Mouse (Mus musculus) erythroid progenitor cell, adult 5-6 weeks (primary cell): ENCODE measurements around the gene Flt4. TPM values are rescaled to one million over a fixed set of nuclear protein-coding genes. Genes with fewer than 3 reads are reported as not detected.

Experiments used
- ATAC-seq: replicated peaks from 2 replicates; pipeline ENCODE4 v1.8.0; 2016; ENCODE audit warnings: moderate number of reproducible peaks, mild to moderate bottlenecking, moderate TSS enrichment, inconsistent platforms; ENCODE audit not compliant: poor library complexity, low FRiP score, severe bottlenecking
- total RNA-seq, 2 experiments: library from RNA; stranded (forward) in 1 of 2; stranded (reverse) in 1 of 2; fragments of 150-400 nt in 1 of 2; fragments of 186-747, 209-891 nt in 1 of 2; gene quantifications; 2 replicates each; pipeline versions ENCODE4 v1.2.3 to v1.2.4; 2015 to 2017; ENCODE audit warnings: low replicate concordance in 2 of 2

The Flt4 gene
- total RNA-seq, 2 experiments from 2014 or later = not detected

- no peak for ATAC-seq
Observed at GRCm38 (mm10) chr11:49684237-49684973, 75.3 kb downstream of the Flt4 start.

- no peak for ATAC-seq
Observed at GRCm38 (mm10) chr11:49695013-49695412, 86.0 kb downstream of the Flt4 start.

- ATAC-seq = no peak
Observed at GRCm38 (mm10) chr11:49695695-49696094, 86.6 kb downstream of the Flt4 start.

DNA sequence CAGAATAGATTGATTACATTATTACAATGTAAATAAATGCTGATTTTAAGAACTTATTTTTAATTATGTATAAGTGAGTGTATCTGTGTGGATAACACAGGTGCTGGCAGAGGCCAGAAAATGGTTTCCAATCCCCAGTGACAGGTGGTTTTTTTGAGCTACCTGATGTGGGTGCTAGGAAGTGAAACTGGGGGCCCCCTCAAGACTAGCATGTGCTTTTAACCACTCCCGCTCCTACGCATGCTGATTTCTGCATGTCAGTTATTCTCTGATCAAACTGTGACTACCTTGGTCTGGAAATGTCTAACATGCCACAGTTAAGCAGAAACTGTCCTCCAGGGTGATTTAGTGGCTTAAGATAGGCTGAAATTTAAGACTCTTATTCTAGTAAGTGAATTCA, 87.4 kb downstream of the Flt4 start:
- no peak for ATAC-seq

GRCm38 (mm10) chr11:49697779-49698178, 88.7 kb downstream of the Flt4 start:
- no peak for ATAC-seq

- ATAC-seq = no peak
Observed at GRCm38 (mm10) chr11:49699079-49699478, 90.0 kb downstream of the Flt4 start.

GRCm38 (mm10) chr11:49702014-49702413, 93.0 kb downstream of the Flt4 start:
- ATAC-seq = no peak

Other genes starting within 250 kb of the Flt4 start
- not detected in 2 replicates for gene Olfr1389, start 186.2 kb upstream of the Flt4 start, total RNA-seq (2015; ENCODE audit: low replicate concordance)
- gene Olfr1389, start 186.2 kb upstream of the Flt4 start, total RNA-seq (2017; ENCODE audit: low replicate concordance) = not detected in 2 replicates
- gene Olfr1388, start 172.6 kb upstream of the Flt4 start, total RNA-seq (2015; ENCODE audit: low replicate concordance) = 1.8 TPM in 1 of 2 replicates, not detected in the other
- 2.7 and 7.3 TPM in 2 replicates for gene Olfr1388, start 172.6 kb upstream of the Flt4 start, total RNA-seq (2017; ENCODE audit: low replicate concordance)
- gene Olfr1387, start 153.9 kb upstream of the Flt4 start, total RNA-seq (2015; ENCODE audit: low replicate concordance) = not detected in 2 replicates
- not detected in 2 replicates for gene Olfr1387, start 153.9 kb upstream of the Flt4 start, total RNA-seq (2017; ENCODE audit: low replicate concordance)
- not detected in 2 replicates for gene Olfr1386, start 144.2 kb upstream of the Flt4 start, total RNA-seq (2015; ENCODE audit: low replicate concordance)
- not detected in 2 replicates for gene Olfr1386, start 144.2 kb upstream of the Flt4 start, total RNA-seq (2017; ENCODE audit: low replicate concordance)
- not detected in 2 replicates for gene Olfr1385, start 120.2 kb upstream of the Flt4 start, total RNA-seq (2015; ENCODE audit: low replicate concordance)
- not detected in 2 replicates for gene Olfr1385, start 120.2 kb upstream of the Flt4 start, total RNA-seq (2017; ENCODE audit: low replicate concordance)
- not detected in 2 replicates for gene Olfr1384, start 102.5 kb upstream of the Flt4 start, total RNA-seq (2015; ENCODE audit: low replicate concordance)
- gene Olfr1384, start 102.5 kb upstream of the Flt4 start, total RNA-seq (2017; ENCODE audit: low replicate concordance) = not detected in 2 replicates
- not detected in 2 replicates for gene Olfr1383, start 89.6 kb upstream of the Flt4 start, total RNA-seq (2015; ENCODE audit: low replicate concordance)
- gene Olfr1383, start 89.6 kb upstream of the Flt4 start, total RNA-seq (2017; ENCODE audit: low replicate concordance) = not detected in 2 replicates
- not detected in 2 replicates for gene Olfr1382, start 81.0 kb upstream of the Flt4 start, total RNA-seq (2015; ENCODE audit: low replicate concordance)
- not detected in 2 replicates for gene Olfr1382, start 81.0 kb upstream of the Flt4 start, total RNA-seq (2017; ENCODE audit: low replicate concordance)
- gene Olfr1381, start 65.8 kb upstream of the Flt4 start, total RNA-seq (2015; ENCODE audit: low replicate concordance) = not detected in 2 replicates
- gene Olfr1381, start 65.8 kb upstream of the Flt4 start, total RNA-seq (2017; ENCODE audit: low replicate concordance) = not detected in 2 replicates
- not detected in 2 replicates for gene Olfr1380, start 52.4 kb upstream of the Flt4 start, total RNA-seq (2015; ENCODE audit: low replicate concordance)
- gene Olfr1380, start 52.4 kb upstream of the Flt4 start, total RNA-seq (2017; ENCODE audit: low replicate concordance) = not detected in 2 replicates
- not detected in 2 replicates for gene Scgb3a1, start 54.3 kb downstream of the Flt4 start, total RNA-seq (2015; ENCODE audit: low replicate concordance)
- gene Scgb3a1, start 54.3 kb downstream of the Flt4 start, total RNA-seq (2017; ENCODE audit: low replicate concordance) = not detected in 2 replicates
- gene Cnot6, start 103.5 kb downstream of the Flt4 start, total RNA-seq (2015; ENCODE audit: low replicate concordance) = 91.0 and 112 TPM in 2 replicates
- 115 and 137 TPM in 2 replicates for gene Cnot6, start 103.5 kb downstream of the Flt4 start, total RNA-seq (2017; ENCODE audit: low replicate concordance)
- 0.72 TPM in 1 of 2 replicates, not detected in the other for gene Gfpt2, start 184.9 kb downstream of the Flt4 start, total RNA-seq (2015; ENCODE audit: low replicate concordance)
- not detected in 2 replicates for gene Gfpt2, start 184.9 kb downstream of the Flt4 start, total RNA-seq (2017; ENCODE audit: low replicate concordance)
- 18.9 and 21.6 TPM in 2 replicates for gene Mapk9, start 237.5 kb downstream of the Flt4 start, total RNA-seq (2015; ENCODE audit: low replicate concordance)
- gene Mapk9, start 237.5 kb downstream of the Flt4 start, total RNA-seq (2017; ENCODE audit: low replicate concordance) = 19.4 and 27.6 TPM in 2 replicates